Mouse (Mus musculus) CD8-positive naive resting alpha-beta T cell, adult 57 days (primary cell): ENCODE results near the gene Ckap2. TPM values are rescaled to one million over a fixed set of nuclear protein-coding genes. Genes with fewer than 3 reads are reported as not detected.

Experiments
- total RNA-seq: library from RNA; stranded (reverse); gene quantifications from one replicate; pipeline ENCODE4 v1.2.4, GENCODE M21; 2023

Gene Ckap2
- total RNA-seq: 1.6 TPM

DNA sequence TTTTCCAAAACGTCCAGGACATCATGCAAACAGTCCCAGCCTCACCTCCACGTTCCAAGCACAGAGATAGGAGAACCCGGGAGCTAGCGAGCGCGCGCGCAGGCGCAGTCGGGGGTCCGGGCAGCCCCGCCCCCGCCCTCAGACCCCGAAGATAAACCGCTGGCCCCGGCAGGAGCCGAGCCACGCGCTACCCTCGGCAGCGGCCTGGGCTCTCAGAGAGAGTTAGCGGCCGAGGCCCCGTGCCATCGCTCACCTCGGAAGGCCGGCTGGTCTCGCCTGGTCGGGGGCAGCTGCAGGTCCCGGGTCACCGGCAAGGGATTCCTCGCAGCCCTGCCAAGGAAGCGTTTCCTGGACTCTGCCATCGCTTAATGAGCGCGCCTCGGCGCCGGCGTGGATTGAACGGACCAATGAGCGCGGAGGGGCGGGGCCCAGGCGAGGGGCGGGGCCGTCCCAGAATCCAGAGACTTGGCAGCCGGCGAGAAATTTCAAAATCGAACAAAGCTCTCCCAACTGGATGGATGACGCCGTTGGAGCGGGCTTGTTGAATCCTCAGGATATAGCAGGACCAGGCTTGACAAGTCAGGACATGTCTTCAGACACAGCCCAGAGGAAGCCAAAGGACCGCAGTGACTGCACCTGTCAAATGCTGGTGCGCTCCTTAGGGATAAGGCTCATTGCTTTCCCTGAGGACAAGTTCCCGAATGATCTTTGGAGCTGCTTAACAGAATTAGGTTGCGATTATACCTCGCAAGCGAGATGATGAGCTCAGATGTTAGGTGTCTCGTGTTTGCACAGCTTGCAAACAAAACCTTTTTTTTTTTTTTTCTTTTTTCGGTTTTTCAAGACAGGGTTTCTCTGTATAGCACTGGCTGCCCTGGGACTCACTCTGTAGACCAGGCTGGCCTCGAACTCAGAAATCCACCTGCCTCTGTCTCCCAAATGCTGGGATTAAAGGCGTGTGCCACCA, at the start of gene Ckap2:
Gene Ckap2 (minus strand): TSS at position 389 of the 967 bp plus-strand sequence.

DNA sequence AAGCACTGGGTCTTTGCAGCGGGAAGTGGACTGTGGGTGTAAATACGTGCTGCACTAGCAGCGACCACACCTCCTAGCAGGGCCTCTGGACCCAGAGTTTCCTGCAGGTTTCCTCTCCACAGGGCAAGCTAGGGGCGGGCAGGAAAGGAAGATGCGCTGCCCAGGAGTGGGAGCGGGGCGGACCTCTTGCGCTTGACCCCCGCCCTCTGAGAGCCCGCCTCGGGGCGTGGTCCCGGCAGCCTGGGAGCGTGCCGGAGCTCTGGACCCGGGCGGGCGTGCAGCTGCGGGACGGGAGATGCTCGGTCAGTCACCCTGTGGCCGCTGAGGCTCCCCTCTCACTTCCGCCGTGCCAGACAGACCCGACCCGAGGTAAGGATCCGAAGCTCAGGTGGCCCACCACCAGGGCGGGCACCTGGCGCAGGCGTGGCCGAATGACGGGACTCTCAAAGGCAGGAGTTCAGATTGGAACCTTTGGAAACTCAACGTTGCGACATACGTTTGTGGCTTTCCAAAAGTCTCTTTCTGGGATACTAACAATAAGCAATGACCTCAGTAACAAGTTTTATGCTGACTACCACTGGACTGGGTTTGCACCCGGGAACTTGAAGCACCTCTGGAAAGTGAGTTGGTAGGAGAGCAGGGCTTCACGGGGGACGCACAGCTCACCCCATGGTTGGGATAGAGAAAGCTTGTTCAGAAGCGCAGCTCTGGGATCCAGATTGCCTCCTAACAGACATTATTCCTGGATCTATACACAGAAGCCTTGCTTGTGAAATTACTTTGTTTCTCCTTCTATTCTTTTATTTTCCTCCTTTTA, 41.6 kb upstream of the Ckap2 start, which contains the start of gene Thsd1:
Gene Thsd1 (plus strand): TSS at position 253 of the 817 bp plus-strand sequence.

DNA sequence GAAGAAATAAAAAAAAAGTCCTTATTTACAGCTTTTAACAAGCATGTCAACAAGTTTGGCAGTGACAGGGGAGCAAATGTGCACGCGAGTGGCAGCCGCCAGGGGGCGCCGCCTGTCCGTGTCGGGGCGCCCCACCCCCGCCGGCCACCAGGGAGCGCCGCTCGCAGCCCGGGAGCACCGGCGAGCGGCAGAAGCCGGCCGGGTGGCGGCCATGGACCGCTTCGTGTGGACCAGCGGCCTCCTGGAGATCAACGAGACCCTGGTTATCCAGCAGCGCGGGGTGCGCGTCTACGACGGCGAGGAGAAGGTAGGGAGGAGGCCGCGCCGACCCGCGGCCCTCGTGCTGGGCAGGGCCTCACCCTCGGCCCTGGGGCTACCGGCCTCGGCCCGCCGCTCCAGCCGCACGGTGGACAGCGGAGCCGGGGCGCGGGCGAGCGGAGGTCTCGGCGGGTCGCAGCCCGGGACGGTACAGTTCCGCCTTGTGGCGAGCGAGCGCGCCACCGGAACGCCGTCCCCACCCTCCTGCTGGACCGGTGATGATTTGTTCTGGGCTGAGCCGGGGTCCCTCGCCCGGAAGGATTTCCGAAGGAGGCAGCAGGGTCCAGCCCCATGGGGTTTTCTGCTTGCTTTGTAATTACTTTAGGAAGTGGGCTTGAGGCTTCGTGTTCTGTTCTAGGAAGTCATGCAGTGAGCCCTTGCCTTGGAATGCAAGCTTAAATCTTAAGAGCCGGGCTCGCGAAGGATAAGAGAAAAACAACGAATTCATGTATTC, 7.2 kb upstream of the Ckap2 start, which contains the start of gene Vps36:
Gene Vps36 (plus strand): TSS at position 150 of the 772 bp plus-strand sequence.

DNA sequence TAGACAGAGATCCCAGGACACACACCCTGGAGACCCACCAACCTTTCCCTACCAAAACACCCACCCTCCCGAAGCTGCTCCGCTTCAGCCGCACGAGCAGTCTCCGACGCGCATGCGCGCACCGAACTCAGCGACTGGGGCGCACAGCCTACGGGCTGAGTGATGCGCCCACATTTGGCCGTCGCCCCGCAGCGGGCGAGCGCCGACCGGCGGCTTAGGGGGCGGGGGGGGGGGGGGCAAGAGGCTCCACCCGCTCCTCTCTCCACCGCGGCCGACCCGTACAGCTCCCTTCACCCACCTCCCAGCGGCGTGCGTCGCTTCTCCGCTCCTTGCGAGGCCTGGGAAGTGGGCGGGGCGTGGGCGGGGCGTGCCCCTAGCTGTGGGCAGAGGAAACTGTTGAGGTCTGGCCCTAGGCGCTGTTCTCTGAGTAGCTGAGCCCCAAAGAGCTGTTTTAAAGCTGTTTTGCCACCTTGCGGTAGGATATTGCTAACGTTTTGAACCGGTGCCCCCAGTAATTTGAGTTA, 19.5 kb downstream of the Ckap2 start, which contains the start of gene Nek3:
Gene Nek3 (minus strand): TSS at position 356 of the 524 bp plus-strand sequence.

DNA sequence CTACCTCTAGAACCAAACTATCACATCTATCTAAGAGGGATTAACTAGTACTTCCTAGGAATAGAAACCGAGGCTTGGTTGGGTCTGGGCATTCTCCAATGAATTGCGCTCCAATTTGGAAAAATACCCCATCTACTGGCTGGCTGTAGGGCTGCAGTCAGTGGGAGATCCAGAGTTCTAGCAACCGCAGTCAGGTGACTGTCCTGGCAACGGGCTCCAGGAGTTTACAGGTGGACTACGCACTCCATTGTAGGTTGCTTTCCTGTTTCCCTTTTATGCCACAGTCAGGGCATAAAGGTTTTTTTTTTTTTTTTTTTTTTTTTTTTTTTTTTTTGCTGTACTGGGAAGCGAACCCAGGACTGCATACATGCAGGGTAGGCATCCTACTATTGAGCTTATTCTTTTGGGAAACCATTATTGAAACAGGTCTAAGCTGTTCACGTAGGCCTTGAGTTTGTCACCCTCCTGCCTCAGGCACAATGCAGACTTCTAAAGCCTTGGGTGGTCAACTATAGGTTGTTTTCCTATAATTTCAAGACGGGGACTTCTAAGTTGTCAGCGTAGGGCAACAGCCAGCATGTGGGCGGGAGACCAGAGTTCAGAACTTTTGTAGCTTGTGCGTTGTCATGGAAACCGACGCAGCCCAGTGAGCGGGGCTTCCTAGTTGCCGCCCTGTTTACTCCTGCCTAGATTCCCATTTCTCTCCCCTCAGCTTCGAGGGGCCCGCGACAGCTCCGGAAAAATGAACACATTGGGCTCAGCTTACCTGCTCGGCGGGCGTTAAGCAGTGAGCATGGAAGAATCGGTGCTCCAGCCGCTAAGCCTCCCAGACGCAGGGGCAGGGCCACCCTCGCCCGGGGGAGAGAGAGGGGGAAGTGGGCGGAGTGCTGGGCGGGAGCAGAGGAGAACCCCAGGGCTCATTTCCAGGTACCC, 61.1 kb downstream of the Ckap2 start, which contains the start of gene Nek5:
Gene Nek5 (minus strand): TSS at position 834 of the 933 bp plus-strand sequence.

Other genes starting within 250 kb of the Ckap2 start
- not detected for gene Defb35, start 247.5 kb downstream of the Ckap2 start, total RNA-seq
- not detected for gene Defb13, start 239.1 kb downstream of the Ckap2 start, total RNA-seq
- gene Fam90a1a, start 227.1 kb downstream of the Ckap2 start, total RNA-seq: not detected
- not detected for gene Ccdc70, start 216.0 kb downstream of the Ckap2 start, total RNA-seq
- gene Atp7b, start 125.5 kb downstream of the Ckap2 start, total RNA-seq: 0.15 TPM
- 24.6 TPM for gene Alg11, start 125.1 kb downstream of the Ckap2 start, total RNA-seq
- gene Nek5, start 60.8 kb downstream of the Ckap2 start, total RNA-seq: not detected
- 6.5 TPM for gene Nek3, start 19.4 kb downstream of the Ckap2 start, total RNA-seq
- gene Vps36, start 7.0 kb upstream of the Ckap2 start, total RNA-seq: 28.0 TPM
- 0.34 TPM for gene Thsd1, start 41.5 kb upstream of the Ckap2 start, total RNA-seq
- not detected for gene Tpte, start 97.6 kb upstream of the Ckap2 start, total RNA-seq
- 5.4 TPM for gene Slc25a15, start 212.8 kb upstream of the Ckap2 start, total RNA-seq
- gene Mrps31, start 225.5 kb upstream of the Ckap2 start, total RNA-seq: 15.8 TPM